Mouse (Mus musculus) right cerebral cortex, postnatal 4 days (tissue): ENCODE data around the gene Taok2.

Source experiments
- DNase-seq: peaks from one replicate; pipeline ENCODE4 v3.0.0-alpha.2; 2022

Taok2 gene

DNA sequence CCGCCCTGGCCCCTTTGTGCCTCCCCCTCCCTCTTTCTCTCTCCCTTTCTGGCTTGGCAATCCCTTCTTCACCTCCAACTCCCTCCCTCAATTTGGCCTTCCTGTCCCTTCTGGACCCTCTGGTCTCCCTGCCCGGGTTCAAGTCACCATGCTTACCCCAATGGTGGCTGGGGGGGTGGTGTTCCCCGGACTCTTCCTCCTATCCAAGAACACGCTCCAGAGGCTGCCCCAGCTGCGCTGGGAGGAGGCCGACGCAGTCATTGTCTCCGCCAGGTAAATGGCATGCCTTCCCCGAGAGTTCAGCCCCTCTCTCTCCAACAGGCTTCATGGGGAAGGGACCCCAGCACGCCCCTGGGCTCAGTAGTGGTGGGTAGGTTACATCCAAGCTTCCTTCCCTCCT, 60.6 kb downstream of the Taok2 start:
- DNase-seq, result no peak

DNA sequence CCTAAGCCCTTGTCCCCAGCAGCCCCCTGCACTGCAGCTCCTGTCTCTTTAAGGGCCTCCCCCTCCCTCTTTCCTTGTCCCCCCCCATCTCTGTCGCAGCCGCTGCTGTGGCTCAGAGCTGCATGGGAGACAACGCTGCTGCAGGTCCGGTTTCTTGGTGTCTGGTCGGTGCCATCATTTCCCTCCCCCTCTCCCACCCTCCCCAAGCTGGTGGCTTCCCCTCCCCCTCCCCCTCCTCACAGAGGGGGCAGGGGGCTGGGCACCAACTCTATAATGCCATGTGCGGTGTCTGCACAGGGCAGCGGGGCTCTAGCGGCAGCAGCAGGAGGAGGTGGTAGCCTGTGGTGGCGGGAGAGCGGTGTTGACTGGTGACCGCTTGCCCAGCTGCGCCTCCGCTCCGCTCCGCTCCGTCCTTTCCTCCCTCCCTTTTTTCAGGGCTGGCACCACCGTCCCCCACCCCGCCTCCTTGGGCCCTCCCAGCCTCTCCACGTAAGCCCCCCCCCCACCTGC, 61.2 kb downstream of the Taok2 start:
- peak; percentile 61 for DNase-seq

DNA sequence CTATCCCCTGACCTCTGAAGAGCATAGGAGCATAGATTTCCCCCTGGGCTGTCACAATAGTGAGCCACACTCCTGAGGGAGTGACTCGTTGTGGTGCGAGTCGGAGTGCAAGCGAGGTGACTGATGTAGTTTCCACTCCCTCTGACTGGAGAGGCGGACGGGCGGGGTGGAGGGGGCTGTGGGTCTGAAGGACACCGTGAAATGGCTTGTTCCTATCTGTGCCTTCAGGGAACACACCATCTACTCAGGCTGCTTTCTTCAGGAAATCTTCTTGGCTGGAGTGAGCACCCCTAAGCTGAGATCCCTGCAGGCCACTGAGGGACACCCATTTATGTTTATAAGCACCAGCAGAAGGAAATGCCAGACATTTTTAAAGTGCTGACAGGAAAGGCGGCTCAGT, 61.8 kb downstream of the Taok2 start:
- DNase-seq, result no peak

DNA sequence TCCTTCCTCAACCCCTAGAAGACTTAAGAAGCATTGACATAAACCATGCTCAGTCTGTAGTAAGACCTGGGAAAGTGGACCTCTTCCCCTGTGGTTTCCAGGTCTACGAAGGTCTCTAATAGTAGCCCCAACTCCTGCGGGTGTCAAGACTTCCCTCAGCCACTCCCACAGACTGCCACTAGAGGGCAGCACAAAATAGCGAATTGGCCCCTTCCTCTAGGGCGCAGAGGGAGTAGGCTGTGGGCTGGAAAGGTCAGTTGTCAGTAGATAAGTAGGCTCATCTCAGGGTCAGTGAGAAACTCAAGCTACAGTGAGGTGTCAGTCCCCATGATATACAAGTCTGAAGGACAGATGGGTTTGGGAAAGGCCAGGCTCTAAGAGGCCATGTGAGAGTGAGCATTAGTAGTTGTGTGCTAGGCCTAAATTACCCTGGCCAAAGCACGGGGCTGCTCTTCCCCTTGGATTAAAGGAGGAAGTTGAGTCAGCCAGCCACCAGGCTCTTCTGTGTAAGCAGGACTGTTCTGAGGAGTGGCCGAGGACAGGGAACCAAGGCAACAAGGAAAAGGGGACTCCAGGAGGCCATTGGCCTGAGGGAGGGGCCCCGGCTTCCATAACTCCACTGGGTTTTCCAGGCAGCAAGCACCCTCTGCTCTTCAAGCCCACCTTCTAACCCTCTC, 62.5 kb downstream of the Taok2 start:
- DNase-seq, result peak; percentile 83

DNA sequence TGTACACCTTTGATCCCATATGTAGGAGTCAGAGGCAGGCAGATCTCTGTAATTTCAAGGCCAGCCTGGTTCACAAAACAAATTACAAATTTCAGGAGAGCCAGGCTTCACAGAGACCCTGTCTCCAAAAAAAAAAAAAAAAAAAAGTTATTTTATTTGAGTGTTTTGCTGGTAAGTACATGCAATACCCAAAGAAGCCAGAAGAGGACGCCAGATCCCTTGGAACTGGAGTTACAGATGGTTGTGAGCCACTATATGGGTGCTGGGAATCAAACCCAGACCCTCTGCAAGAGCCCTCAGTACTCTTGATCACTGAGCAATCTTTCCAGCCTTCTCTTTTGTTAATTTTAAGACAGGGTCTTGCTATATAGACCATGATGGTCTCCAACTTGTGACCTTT, 65.7 kb downstream of the Taok2 start:
- DNase-seq, result no peak

DNA sequence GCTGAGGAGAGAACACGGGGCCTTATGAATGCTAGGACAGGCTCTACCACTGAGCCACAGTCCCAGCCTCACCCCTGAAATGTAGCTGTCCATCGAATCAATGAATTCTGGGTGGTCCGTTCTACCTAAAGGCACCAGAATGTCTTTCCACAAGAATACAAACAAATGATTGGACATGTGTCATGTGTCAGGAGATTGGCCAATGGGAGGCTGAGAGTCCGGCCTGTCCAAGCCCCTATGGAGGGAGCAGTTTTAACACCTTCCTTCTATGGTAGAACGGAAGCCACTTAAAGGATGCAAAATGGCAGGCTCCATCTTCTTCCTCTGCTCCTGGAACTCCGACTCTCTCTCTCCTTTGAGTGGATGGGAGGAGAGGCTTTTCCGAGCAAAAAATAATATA, 66.9 kb downstream of the Taok2 start:
- no peak for DNase-seq

DNA sequence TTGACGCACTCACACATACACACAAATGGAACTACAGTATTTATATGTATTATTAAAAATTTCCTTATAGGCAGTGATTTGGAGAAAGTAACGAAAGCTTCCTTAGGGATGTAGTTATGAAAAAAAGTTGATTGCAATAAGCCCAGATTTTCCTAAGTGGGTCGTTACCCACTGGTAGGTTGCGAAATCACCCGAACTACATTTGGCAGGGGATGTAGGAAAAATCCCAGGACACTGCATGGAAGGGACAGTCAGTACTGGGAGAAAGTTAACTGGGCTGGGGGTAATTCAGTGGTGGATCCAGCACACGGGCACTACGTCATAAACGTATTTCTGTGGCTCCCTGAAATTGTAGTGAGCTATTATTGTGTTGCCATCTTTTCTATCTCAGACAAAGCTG, 68.0 kb downstream of the Taok2 start:
- DNase-seq, result no peak

DNA sequence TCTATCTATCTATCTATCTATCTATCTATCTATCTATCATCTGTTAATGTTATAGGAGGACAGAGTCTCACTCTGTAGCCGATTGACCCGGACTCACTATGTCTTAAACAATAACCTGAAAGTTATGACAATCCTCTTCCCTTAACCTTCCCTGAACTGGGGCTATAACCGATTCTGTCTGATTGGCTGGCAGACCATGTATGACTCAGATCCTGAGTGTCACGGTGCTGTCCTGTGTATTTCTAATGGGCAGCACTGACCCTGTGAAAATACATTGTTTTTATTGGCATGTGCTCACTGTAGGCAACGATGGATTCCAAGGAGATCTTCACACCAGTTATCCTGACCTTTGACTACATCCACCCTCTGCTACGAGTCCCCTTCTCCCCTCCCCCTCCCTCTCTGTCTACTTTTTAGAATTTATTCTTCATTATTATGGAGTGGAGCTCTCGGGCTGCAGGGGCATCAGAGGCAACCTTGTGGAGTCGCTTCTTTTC, 68.7 kb downstream of the Taok2 start:
- no peak for DNase-seq
